Mouse (Mus musculus) CD4-positive, CD25-positive, alpha-beta regulatory T cell (primary cell): Measurements from ENCODE around the gene Qsox2. TPM values are rescaled to one million over a fixed set of nuclear protein-coding genes. Genes with fewer than 3 reads are reported as not detected.

Experiments used
- polyA plus RNA-seq: library from polyadenylated mRNA; unstranded; fragments of 100-300 nt; shearing (Covaris generic); gene quantifications from one replicate; pipeline ENCODE4 v1.2.1, GENCODE M21; 2017

The Qsox2 gene
- polyA plus RNA-seq = 11.5 TPM

GRCm38 (mm10) chr2:26237290-26237782, at the start of gene Qsox2:
Gene Qsox2, minus strand, starts transcription at chr2:26237525.

GRCm38 (mm10) chr2:26208126-26208789, 29.1 kb downstream of the Qsox2 start, which contains the start of gene Lhx3:
Gene Lhx3, minus strand, starts transcription at chr2:26208289.

Other genes starting within 250 kb of the Qsox2 start
- 67.3 TPM for gene Ubac1, start 215.8 kb downstream of the Qsox2 start, polyA plus RNA-seq
- gene Nacc2, start 114.3 kb downstream of the Qsox2 start, polyA plus RNA-seq = 1.3 TPM
- gene Lhx3, start 29.2 kb downstream of the Qsox2 start, polyA plus RNA-seq = not detected
- 0.05 TPM for gene Ccdc187, start 57.0 kb upstream of the Qsox2 start, polyA plus RNA-seq
- 10.5 TPM for gene Gpsm1, start 78.0 kb upstream of the Qsox2 start, polyA plus RNA-seq
- 20.6 TPM for gene Dnlz, start 114.6 kb upstream of the Qsox2 start, polyA plus RNA-seq
- 3.4 TPM for gene Card9, start 123.4 kb upstream of the Qsox2 start, polyA plus RNA-seq
- 60.2 TPM for gene Snapc4, start 143.1 kb upstream of the Qsox2 start, polyA plus RNA-seq
- 174 TPM for gene Entr1, start 151.8 kb upstream of the Qsox2 start, polyA plus RNA-seq
- gene Pmpca, start 151.8 kb upstream of the Qsox2 start, polyA plus RNA-seq = 108 TPM
- gene Inpp5e, start 171.7 kb upstream of the Qsox2 start, polyA plus RNA-seq = 36.5 TPM
- gene Sec16a, start 207.7 kb upstream of the Qsox2 start, polyA plus RNA-seq = 54.4 TPM